Mouse (Mus musculus) cerebellum, adult 8-10 months (tissue): Measurements from ENCODE around the gene Hoxd12.

Source experiments
- DNase-seq: peaks from one replicate; pipeline ENCODE4 v3.0.0; 2022

Hoxd12 gene

DNA sequence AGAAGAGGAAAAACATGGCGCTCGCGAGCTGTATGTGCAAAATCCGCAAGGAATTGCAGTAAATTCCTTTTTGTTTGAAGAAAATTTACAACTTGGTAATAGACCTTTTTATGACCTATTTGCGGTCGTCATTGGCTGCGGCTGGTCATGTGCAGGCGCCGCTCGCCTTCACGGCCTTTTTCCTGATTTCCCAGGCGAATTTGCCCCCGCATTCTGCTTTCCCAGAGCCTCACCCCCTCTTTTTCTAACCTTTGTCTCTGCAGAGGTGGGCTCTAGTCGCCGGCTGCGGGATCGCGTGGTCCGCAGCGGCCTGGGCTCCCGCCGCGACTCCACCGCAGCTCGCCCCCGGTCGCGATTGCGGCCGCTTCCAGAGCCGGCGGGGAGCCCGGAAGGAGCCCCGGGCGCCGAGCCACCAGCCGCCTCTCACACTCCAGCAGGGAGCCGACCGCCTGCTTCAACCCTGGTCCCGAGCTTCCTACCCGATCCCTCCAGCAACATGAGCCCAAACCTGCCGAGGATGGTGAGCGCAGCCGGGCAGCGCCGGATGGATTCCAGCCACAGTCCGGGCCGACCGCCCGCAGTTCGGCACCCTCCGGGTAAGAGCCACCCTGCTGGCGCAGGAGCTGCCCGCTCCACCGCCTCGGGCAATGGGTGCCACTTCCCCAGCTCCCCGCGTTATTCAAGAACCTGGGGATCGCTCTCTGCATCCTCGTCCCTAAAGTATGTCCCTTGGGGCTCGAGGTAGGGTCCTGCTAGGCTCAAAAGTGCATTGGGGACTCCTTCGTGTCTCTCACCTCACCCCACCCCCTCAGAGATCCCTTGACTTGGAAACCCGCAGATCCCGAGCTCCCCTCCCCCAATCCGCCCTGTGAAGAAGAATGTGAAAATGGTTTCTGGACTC lies 37.2 kb downstream of the Hoxd12 start, which contains the start of the genes Hoxd3 and Hoxd4:
Hoxd3 (plus strand) TSS at position 207 of the 901 bp plus-strand sequence.
Hoxd4 (plus strand) TSS at position 209 of the 901 bp plus-strand sequence.
- no peak for DNase-seq

DNA sequence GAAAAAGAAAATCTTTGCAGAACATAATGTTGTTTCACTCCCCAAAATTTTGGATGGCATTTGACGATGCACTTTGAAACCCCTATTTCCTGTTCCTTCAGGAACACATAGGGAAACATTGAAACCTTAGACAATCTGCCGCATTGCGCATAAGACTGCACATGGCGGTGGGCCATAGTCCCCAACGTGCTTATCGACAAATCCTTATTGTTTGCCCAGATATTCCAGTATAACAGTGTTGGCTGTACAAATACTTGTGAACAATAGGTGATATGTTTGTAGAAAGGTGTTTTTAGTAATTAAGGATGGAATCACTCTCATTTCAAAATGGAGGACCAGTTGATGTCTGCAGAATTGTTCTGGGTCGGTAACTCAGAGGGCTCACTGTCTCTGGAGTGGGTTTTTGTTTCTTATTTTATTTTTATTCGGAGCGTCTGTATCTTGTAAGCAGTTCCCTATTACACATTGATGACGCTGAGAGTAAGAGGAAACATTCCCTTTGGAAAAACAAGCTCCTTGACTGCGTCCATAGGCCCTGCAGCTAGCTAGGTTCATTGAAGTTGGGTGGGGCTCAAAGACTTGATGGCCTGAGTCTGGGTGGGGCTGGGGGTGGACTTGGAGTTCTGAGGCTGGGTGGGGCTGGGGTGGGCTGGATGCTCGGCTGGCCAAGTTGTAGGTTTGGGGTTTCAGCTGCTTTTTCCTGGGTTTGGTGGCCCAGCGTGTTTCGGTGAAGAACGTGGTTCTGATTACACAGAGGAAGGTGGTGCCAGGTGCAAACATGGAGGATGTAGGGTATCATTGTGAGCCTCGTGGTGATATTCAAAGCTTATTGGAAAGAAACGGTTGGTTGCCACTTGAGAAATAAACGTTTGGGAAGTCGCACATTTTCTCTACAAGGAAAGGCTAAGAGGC lies 38.7 kb downstream of the Hoxd12 start:
- no peak for DNase-seq

DNA sequence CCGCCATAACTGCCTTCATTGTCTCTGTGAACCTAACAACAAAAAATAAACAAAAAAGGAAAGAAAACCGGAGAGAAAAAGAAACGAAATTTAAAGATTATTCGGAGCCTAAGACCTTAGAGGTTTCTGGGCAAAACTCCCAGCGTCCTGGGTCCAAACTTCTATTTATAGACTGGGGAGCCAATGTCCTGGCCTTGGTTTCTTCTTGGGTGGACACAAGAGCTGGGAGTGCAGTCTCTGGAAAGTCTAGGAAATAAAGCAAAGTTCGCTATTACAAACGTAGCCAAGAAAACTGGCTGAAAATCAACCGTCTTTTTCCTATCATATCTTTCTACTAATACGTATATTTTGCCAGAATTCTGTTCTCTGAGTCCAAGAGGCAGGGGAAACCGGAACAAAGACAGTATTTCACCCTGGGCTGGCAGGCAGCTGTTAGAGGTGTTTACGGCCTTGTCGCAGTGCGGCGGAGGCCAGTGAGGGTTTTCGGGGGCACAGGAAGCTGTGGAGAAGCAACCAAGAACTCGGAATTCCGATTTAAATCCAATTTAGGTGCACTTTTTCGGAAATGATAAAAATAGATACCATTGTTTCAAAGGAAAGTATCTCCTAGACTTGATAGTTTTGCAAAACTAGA lies 39.5 kb downstream of the Hoxd12 start:
- DNase-seq, result no peak

DNA sequence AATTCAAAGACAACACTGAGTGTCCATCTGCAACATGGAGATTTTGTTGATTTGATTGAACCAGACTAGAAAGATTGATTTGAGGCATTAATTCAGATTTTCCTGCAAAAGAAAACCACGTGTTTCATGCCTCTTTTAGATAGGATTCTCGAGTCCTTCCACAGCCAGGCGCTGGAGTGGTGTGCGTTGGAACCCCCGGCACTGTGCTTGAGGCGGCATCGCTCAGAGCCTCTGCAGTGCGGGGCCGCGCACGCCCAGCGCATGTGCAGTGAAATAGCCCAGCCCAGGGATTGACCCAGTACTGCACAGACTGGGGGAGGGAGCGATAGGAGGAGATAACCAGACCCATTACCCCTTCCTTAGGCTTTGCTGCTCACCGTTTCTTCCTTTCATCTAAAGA lies 40.1 kb downstream of the Hoxd12 start:
- DNase-seq, result no peak

DNA sequence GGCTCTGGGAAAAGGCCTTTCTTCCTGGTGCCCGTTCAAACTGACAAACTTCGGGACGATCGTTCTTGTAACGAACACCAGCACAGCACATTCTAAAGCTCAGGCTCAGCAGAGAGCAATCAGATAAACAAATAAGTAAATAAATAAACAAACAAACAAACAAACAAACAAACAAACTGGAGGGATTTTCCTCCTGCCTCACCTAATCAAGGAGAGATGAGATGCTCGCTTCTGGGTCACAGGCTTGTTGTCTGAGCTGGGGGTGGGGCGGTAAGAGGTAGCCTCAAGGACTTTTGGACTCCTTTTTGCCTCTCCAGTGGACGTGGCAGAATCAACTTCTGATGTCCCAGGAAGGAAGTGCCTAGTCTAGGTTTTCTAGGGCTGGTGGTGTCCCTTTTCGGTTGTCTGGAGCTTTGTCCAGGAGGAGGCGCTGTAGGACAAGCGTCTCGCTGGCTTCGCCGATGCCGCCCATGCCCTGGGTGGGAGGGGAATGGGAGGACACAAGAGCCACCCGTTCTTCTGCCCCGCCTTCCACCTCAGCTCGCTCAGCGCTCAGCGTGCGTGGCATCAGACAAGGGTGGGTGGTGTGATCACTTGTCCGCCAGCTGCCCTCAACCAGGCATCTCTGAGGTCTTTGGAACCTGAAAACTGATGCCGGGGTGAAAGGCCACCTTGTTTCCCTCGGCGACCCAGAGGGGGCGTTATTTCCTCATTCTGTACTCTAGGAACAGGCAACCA lies 40.9 kb downstream of the Hoxd12 start:
- DNase-seq, result peak; percentile 37

DNA sequence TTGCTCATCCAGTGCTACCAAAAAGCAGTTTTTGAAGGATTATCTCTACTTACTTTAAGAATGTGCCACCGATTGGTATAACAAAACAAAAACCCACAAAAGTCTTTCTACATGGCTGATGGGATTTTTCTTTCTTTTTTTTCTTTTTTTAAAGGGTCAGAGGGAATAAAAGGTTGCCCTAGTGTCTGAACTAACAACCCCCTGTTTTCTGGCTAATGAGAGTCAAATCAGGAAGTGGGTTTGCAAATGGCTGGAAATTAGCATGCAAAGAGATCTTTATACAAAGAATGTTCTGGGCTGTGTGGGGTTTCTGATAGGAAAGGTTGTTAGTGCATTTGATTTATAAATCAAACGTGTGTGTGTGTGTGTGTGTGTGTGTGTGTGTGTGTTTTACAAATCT lies 45.6 kb downstream of the Hoxd12 start:
- DNase-seq, result no peak

DNA sequence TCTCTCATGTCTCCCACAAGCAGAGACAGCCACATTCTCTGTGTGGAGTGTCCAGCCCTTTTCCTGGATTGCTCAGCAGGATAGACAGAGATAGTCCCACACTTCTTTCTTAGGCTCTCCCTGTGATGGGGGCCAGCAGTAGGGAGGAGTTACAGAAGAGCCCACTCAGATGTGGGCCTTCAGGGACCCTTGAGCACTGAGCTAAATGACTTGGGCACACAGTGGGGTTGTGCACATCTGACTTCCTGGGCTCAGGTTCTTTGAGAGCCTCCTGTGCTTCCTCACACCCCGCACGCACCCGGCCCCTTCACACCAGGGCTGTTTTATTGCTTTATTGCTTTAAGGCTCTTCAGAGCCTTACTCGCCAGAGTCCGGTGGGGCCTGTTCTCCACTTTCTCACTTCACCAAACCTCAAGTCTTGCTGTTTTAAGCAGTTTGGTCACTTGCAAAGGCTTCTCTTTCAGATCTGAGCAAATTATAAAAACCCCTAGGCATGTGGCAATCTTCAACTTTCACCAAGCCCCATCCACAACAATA lies 46.2 kb downstream of the Hoxd12 start:
- DNase-seq, result no peak

DNA sequence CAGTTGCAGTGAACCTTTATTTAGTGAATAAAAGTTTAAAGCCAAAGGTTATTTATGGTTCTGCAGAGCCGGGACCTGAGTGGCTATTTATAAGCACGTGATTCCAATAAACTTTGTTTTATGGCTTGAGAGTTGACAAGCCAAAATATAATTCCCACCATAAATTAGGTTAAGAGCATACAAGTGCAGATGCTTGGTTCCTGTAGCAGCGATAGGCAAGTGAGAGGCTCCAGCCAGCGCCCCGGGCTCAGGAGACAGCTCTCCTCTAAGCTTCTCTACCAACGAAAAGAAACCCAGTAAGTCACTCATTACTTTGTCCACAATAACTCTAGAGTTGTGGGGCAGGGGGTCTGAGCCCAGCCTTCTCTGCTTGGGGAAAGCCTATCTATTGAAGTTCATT lies 47.1 kb downstream of the Hoxd12 start:
- DNase-seq, result no peak

DNA sequence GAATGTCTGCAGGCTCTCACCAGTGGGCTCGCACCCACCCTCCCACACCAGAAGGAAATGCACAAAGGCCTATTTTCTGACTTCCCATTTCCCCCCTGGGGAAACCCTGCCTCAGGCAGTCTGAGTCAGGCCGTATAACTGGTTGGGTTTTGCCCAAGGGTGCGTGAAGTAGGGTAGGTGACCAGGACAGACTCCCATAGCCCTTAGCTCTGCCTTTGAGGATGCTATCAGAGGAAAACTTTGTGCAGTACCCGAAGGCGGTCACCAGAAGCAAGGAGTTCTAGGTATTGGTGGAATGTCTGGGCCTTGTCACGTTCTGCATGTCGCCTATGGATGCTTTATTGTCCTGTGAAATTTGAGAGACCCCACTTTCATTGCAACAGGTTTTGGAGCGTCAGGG lies 48.1 kb downstream of the Hoxd12 start:
- no peak for DNase-seq

DNA sequence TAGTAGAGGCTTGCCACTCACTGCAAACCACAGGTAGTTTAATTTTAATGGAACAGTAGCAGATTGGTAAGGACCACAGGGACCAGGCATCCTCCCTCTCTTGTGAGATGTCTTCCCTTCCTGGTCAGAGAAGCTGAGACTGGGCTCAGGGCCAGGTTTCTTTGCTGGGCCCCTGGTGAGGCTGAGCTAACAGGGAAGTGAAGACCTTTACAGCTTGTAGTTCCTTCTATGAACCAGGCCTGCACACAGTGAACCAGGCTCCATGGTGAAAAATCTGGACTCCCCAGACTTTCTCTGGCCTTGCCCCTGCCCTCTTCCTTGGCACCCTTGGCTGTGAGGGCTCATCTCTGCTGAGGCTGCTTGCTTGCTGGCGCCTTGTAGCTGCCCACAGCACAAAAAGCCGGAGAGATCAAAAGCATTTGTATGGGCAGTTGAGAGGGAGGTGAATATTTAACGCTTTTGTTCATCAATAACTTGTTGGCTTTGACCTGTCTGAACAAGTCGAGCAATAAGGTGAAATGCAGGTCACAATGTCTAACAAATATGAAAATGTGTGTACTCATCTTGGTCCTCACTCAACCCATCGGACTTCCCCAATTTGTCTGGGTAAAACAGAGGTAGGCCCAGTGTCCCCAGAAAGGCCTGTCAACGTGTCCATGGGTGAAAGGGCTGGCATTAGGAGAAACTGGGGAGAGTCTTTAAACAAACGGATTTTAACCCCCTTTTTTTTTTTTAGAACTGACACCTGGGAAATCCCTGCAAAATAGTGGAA lies 49.6 kb downstream of the Hoxd12 start:
- no peak for DNase-seq

DNA sequence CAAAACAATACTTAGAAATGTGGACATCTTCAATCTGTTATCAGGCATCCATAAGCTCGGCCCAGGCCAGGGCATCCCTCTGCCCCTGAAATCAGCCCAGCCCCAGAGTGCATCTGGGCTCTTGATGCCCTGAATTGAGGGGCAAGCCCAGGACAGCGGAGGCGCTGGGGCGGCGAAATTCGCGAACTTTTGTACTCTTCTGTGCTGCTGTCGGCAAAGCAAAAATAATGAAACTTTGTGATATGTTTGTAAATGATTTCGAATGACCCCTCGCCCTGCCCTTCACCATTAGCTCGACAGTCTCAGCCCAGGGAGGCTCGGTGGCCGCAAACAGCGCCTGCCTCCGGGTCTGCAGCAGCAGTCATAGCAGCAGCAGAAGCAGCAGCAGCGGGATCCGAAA lies 50.4 kb downstream of the Hoxd12 start:
- DNase-seq, result no peak

DNA sequence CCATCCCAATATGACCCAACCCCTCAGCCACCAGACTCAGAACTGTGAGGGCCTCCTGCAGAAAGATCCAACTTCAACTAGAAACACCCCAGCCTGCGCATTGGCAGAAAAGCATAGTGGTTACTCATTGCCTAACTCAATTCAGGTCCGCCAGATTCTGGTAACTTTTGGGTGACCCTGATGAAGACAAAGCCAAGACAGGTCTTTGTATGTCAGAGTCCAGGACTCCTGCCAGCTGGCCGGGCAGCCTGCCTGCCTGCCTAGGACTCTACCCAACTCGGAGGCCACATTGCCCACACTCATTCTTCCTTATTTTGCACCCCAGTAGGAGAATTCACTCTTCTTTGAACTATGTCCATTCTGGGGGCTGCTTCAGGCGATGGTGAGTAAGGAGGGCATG lies 51.7 kb downstream of the Hoxd12 start, which contains the start of gene Gm28230:
Gm28230 (plus strand) TSS at position 178 of the 400 bp plus-strand sequence.
- DNase-seq, result no peak

DNA sequence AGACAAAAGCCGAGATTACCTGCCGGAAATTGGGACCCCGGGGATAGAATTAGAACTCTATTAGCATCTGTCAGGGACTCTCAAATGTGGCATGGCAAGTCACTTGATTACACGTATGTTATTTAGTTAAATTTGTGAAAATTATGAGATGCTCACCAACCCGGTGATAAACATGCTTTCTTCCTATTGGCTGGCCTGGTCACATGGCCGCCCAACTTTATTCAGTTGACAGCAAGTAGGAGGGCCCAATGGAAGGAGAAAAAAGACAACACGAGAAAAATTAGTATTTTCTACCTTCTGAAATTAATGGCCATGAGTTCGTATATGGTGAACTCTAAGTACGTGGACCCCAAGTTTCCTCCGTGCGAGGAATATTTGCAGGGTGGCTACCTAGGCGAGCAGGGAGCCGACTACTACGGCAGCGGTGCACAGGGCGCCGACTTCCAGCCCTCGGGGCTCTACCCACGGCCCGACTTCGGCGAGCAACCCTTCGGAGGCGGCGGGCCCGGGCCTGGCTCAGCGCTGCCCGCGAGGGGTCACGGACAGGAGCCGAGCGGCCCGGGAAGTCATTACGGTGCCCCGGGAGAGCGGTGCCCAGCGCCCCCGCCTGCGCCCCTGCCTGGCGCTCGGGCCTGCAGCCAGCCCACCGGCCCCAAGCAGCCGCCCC lies 52.3 kb downstream of the Hoxd12 start:
- DNase-seq, result no peak
